In the genomic region with DNA sequence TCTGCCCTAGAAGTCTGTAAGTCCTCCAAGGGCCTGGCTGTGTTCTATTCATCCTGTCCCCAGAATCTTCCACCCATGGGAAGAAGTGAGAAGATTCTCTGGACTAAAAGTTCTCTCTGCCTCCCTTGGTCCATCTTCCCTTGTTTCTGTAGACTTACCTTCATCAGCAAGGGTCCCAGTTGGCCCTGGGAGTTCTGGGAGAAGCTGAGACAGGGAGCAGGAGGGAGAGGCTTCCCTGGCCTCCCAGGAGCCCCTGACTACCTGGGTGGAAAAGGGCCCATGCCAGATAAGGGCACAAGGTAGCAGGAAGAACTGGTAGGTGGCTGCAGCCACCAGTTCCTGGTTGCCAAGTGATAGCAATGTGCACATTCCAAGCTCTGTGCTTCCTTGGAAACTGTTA, we compare ENCODE assay signal across 8 mouse cellular contexts. TPM values are rescaled to one million over a fixed set of nuclear protein-coding genes. Genes with fewer than 3 reads are reported as not detected.
DNase-seq lines count a peak whose midpoint lies in the region; ATAC-seq and TF ChIP-seq lines count a peak whose summit lies in the region.

A gene (minus strand): TSS at position 342 of the 400 bp plus-strand sequence.

- no peak within 1 kb of the TSS for H3K9ac ChIP-seq in intestine, embryonic 16.5 days (ENCODE audit: low read depth, low read length)

- no peak within 1 kb of the TSS for H3K27ac ChIP-seq in layer of hippocampus, adult 2 months
- H3K27ac ChIP-seq in intestine, embryonic 16.5 days (ENCODE audit: low read length), result no peak within 1 kb of the TSS

- H3K4me1 ChIP-seq in intestine, embryonic 16.5 days (ENCODE audit: control insufficient read depth, insufficient read depth, low read length), result peaks cover 8% of the 10 kb centered on the region

- no peaks in the 10 kb centered on the region for H3K36me3 ChIP-seq in intestine, embryonic 16.5 days (ENCODE audit: control insufficient read depth, insufficient read depth, low read length)

- DNase-seq in layer of hippocampus, adult 2 months (ENCODE audit: low spot score in 2 of 2), result no peak
- no peak for DNase-seq in layer of hippocampus, adult 9-11 months
- no peak for DNase-seq in brain, embryonic 14.5 days (ENCODE audit: low read depth)
- DNase-seq in gonadal fat pad, adult 2 months (ENCODE audit: low read depth), result no peak
- DNase-seq in right cerebral cortex, postnatal 25 days, result no peak
- no peak for DNase-seq in cerebellum, postnatal 4 days (ENCODE audit: low spot score in 2 of 2)

- no peak within 1 kb of the TSS for H3K4me2 ChIP-seq in intestine, embryonic 16.5 days (ENCODE audit: low read depth, low read length)

- H3K9me3 ChIP-seq in intestine, embryonic 16.5 days (ENCODE audit: control insufficient read depth, low read length), result no peaks in the 10 kb centered on the region

- TF ChIP-seq CTCF in layer of hippocampus, adult 2 months (conservative IDR thresholded peaks at IDR 0.05), result no peak
- TF ChIP-seq CTCF in brain, embryonic 14.5 days (IDR thresholded peaks at IDR 0.05; ENCODE audit: borderline replicate concordance, extremely low read depth, insufficient read depth, insufficient read length), result no peak

- TF ChIP-seq POLR2A in brain, embryonic 14.5 days (IDR thresholded peaks at IDR 0.05; ENCODE audit: borderline replicate concordance, extremely low read depth, insufficient read depth, insufficient read length, poor library complexity, severe bottlenecking), result no peak

- 0 out of 2 replicates have a peak, but pooled peaks cover 8% of the 10 kb centered on the region for H3K27me3 ChIP-seq in intestine, embryonic 16.5 days (replicated peaks; ENCODE audit: control insufficient read depth, insufficient read depth, low read length)

- H3K4me3 ChIP-seq in layer of hippocampus, adult 2 months, result no peak within 1 kb of the TSS
- no peak within 1 kb of the TSS for H3K4me3 ChIP-seq in intestine, embryonic 16.5 days (ENCODE audit: low read length)

- no peak for ATAC-seq in intestine, embryonic 16.5 days
- ATAC-seq in megakaryocyte progenitor cell, adult 5-6 weeks (replicated peaks; ENCODE audit: poor library complexity), result no peak

RNA-seq across cellular contexts. Expression of the gene that starts here (rescaled TPM):
- total RNA-seq in layer of hippocampus, adult 2 months (2021), result 10 to 100 TPM; 34.6 to 36.9 TPM
- 52.8 and 55.9 TPM in 2 replicates for polyA plus RNA-seq in brain, embryonic 14.5 days (2012; rRNA removed)
- polyA plus RNA-seq in gonadal fat pad, adult 2 months (2012; rRNA removed), result 47.6 and 49.7 TPM in 2 replicates
- polyA plus RNA-seq in intestine, embryonic 16.5 days (2015; fragmentation: Nextera tagmentation; extraction: Ambion mirVana), result 41.4 and 43.5 TPM in 2 replicates
- total RNA-seq in megakaryocyte progenitor cell, adult 5-6 weeks (2015), result 28.2 and 30.8 TPM in 2 replicates
- total RNA-seq in megakaryocyte progenitor cell, adult 5-6 weeks (2017), result 11.6 and 14.5 TPM in 2 replicates
